Mouse (Mus musculus) splenic B cell, adult 2 months (primary cell): Measurements from ENCODE around the gene Sfxn5.

Source experiments
- DNase-seq: peaks from one replicate; pipeline ENCODE4 v3.0.0-alpha.2; 2011; ENCODE audit warnings: low read depth, low spot score
- H3K27me3 ChIP-seq: 2 replicates; pipeline ENCODE4 v1.6.1; 2012; ENCODE audit warnings: mild to moderate bottlenecking, low read length, moderate library complexity, mixed read lengths; ENCODE audit not compliant: control insufficient read depth, poor library complexity, insufficient read depth, severe bottlenecking
- H3K36me3 ChIP-seq: 2 replicates; pipeline ENCODE4 v1.6.1; 2012; ENCODE audit warnings: mild to moderate bottlenecking, low read length, moderate library complexity, mixed read lengths; ENCODE audit not compliant: control insufficient read depth, poor library complexity, insufficient read depth, severe bottlenecking

Gene Sfxn5

DNA sequence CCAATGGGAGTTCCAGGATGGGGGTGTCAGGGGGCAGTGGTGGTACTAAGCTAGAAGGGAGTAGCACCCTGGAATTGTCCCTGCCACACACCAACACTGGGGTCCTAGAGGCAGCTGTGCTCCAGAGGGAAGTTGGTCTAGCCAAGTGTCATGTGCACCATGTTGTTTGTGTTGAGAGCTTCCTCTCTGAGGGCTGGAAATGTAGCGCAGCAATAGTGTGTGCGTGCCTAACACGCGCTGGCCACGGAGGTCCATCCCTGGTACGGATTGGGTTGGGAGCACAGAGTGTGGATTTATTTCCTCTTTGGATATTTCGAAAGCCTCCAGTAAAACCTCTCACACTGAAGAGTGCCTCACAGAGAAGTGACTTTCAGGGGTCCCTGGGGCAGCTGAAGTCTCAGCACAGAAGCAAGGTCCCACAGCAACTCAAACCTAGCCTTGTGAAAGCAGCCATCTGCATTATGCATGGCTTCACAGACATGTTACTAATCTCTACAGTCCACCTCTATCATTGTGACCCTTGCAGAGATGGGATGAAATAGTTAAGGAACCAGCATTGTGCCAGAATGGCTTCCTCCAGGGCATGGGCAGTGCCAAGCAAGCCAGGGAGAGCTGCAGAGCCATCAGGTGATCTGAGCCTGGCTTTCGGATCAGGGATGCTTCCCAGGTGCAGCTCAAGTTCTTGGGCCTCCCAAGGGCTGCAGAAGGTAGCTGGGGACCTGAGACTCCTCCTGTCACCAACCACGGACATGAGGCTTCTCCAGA is 37.6 kb upstream of the Sfxn5 start:
- H3K36me3 ChIP-seq = no peaks in the 10 kb centered on the region
- no peak for DNase-seq
- no peaks in the 10 kb centered on the region for H3K27me3 ChIP-seq

DNA sequence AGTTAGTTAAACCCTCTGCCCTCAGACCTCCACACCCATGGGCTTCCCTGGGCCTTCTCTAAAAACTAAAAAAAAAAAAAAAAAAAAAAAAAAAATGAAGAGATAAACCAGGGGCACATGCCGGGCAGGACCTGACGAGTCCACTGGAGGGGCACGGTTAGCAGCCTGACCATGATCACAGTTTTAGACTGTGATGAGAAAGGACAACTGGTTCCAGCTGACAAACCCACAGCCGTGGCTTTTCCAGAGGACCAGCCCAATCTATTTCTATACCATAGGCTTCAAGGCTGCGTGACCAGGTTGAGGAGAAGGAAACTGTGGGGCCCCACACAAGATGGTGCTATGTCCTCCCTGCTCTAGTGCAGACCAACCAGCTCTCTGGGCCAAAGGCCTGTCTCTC is 36.8 kb upstream of the Sfxn5 start:
- no peaks in the 10 kb centered on the region for H3K36me3 ChIP-seq
- H3K27me3 ChIP-seq = no peaks in the 10 kb centered on the region
- DNase-seq = no peak

DNA sequence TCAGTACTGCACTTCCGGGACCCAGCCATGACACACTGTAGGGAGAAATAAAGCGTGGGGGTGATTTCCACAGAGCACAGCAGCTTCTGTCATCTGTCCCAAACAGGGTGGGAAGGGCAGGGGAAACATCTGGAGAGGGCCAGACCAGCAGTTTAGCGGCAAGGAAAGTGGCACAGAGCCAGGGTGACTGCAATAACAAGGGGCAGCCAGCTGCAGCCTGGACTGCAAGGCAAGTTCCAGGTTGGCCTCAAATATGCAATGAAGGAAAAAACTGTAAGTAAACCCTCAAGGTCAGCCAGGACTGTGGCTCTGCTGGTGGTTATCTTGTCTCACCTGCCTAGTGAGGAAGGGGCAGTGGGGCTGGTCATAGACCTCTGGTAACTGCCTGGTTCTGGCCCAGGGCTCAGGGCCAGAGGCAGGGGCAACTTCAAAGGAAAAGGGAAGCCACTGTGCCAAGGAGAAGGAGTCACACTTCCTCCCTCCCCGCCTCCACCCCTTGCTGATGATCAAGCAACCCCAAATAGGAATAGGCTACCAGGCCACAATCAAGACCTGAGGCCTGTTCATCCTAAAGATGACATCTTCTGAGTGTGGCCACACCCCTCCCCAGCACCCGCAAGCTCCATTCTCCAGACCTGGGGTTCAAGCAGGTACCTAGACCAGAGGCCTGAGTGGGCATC is 36.1 kb upstream of the Sfxn5 start:
- no peaks in the 10 kb centered on the region for H3K27me3 ChIP-seq
- no peaks in the 10 kb centered on the region for H3K36me3 ChIP-seq
- DNase-seq = no peak

DNA sequence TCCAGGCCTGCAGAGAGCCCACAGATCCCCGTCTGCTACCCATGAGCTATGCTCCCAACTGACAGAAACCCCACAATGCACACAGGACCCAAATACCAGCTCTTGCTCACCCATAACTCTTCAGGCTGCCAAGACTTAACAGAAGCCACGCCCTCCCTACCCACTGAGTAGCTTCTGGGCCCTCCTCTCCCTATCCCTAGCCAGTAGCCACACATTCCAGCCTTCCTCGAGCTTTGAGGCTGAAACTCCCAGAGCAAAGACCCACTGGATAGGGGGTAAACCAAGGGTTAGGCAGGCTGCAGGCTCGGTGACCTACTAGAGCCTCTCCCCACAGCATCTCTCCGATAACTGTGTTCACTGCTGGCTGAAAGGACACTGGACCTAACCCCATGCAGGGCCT is 35.5 kb upstream of the Sfxn5 start:
- Histone ChIP-seq H3K27me3 (no peaks in the 10 kb centered on the region), H3K36me3 (no peaks in the 10 kb centered on the region)
- no peak for DNase-seq

DNA sequence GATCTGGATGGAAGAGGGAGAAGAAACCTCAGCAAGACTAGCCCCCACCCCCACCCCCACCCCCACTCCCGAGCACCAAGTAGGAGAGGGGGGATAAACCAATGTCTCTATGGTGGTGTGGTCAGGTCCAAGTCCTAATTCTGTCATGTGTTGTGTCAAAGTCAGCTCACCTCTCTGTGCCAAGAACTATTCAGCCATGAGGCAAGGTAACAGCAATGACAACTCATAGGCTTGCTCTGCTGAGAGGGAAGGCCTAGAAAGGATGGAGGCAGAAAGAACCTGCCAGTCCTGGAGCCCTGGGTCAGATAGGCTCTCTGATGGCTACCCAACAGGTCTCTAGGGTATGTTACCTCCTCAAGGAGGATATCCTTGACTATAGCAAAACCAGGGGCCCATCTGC is 34.9 kb upstream of the Sfxn5 start:
- Histone ChIP-seq H3K36me3 (no peaks in the 10 kb centered on the region), H3K27me3 (no peaks in the 10 kb centered on the region)
- DNase-seq = no peak

DNA sequence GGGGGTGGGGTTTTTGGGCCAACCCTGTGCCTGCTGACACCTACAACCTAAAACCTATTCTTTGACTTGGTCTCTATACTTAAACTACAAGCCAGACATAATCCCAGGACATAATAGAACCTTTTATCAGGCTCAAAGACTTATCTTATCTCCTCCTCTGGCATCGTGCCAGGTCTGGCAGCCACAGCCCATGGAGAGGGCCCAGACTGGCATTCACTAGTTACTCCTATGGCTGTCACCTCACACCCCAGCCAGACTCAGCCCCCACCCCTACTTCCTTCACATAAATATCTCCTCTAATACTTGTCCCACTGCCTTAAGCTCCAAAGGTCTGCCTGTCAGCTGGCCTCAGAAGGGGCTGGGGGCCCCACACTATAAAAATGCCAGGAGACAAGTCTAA is 33.2 kb upstream of the Sfxn5 start:
- Histone ChIP-seq H3K36me3 (no peaks in the 10 kb centered on the region), H3K27me3 (no peaks in the 10 kb centered on the region)
- DNase-seq = no peak

DNA sequence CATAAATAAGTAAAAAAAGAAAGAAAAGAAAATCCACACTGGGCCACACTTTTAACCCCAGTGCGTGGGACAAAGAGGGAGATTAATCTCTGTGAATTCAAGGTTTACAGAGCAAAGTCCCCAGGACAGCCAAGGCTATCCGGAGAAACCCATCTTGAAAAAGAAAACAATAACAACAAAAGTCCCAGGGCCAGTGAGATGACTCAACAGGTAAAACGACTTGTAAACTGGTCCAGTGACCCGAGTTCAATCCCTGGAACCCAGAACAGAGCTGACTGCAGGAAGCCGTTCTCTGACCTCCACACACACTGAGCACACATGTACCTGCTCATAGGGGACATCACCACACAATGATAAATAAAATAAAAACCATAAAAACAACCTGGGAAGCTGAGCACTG is 31.2 kb upstream of the Sfxn5 start:
- H3K27me3 ChIP-seq = no peaks in the 10 kb centered on the region
- no peaks in the 10 kb centered on the region for H3K36me3 ChIP-seq
- DNase-seq = no peak

DNA sequence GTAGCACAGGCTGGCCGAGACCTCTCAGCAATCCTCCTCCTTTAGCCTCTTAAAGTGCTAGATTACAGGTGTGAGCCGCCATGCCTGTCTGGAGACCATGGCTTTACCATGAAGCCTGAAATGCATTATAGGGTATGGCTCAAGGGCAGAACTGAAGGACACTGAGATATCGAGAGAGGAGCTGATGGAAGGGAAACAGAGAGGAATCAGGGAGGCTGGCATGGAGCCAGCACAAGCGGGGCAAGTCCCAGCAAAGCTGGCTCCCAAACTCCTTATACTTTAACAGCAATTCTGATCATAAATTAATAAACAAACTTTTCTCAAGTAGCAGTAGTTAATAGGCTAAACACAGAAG is 30.7 kb upstream of the Sfxn5 start:
- no peaks in the 10 kb centered on the region for H3K36me3 ChIP-seq
- no peak for DNase-seq
- H3K27me3 ChIP-seq = no peaks in the 10 kb centered on the region

DNA sequence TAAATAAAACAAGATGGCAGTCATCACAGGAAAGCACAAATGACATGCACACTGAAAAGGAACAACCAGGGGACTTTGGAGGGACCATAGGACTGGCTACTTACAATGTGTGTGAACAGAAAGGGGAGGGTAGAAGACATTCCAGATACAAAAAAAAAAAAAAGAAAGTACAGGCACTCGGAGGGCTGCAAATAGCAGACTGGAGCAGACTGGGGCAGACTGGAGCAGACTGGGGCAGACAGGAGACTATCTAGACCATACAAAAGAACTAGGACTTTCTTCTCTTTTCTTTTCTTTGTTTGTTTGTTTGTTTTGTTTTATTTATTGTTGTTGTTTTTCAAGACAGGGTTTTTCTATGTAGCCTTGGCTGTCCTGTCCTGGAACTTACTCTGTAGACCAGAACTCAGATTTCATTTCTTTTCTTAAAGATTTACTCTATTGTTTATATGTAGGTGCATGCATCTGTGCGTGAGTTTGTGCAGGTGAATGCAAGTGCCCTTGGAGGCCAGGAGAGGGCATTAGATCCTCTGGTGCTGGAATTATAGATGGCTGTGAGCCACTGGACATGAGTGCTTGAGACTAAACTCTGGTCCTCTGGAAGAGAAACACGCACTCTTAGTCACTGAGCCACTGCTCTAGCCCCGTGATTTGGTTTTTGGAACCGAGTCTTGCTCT is 30.1 kb upstream of the Sfxn5 start:
- no peaks in the 10 kb centered on the region for H3K27me3 ChIP-seq
- H3K36me3 ChIP-seq = no peaks in the 10 kb centered on the region
- no peak for DNase-seq

DNA sequence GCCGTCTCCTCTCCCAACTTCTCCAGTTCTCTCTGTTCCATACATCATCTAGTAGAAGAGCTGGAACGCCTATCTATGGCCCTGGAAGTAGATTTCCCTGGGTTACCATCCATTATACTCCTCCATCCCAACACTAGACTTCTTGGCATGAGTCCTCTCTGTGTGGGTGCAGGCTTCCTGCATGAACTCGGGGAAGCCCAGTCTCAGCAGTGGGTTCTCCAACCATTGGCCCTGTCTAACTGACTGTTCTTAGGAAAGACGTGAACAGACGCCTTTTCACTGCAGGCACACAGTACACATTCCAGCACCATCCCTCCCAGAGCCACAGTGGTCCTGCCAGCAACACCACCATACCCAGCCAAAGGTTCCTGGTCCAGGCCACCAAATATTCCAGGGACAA is 29.4 kb upstream of the Sfxn5 start:
- H3K36me3 ChIP-seq = no peaks in the 10 kb centered on the region

DNA sequence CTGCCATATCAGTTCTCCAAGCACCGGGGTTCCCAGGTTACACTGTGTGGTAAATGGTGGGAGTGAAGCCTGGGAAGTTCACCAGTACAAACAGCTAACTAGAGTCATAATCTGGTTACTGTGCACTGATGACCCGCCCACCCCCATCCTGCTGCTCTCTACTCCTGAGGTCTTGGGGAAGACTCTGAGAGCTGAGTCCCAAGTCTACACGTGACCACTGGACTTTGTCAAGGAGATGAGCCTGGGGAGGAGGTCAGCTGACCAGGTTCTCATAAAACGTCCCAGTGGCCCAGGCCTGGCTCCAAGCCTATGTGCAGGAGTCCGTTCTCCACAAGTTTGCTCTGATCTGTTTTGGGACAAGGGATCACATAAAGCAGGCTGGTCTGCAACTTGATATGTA is 27.1 kb upstream of the Sfxn5 start:
- no peak for DNase-seq
- no peaks in the 10 kb centered on the region for H3K36me3 ChIP-seq
- H3K27me3 ChIP-seq = no peaks in the 10 kb centered on the region

More for the DNA sequence above, 29.4 kb upstream of the Sfxn5 start:
- H3K27me3 ChIP-seq = no peaks in the 10 kb centered on the region
- no peak for DNase-seq

DNA sequence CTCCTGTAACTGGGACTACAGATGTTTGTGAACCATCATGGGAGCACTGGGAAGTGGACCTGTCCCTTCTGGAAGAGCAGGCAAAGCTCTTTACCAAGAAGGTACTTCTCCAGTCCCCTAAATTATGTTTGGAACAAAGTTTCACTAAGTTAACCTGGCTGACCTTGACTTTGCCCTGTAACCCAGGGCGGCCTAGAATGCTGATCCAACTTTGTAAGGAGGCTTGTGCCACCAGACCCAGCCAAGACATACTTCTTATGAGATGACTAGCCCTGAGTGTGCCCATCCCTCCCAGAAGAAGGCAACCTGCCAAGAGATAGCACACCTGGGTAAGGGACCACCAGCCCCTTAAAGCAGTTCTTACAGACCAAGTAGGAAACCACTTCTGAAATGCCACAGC is 25.7 kb upstream of the Sfxn5 start:
- no peak for DNase-seq
- no peaks in the 10 kb centered on the region for H3K36me3 ChIP-seq
- H3K27me3 ChIP-seq = no peaks in the 10 kb centered on the region

DNA sequence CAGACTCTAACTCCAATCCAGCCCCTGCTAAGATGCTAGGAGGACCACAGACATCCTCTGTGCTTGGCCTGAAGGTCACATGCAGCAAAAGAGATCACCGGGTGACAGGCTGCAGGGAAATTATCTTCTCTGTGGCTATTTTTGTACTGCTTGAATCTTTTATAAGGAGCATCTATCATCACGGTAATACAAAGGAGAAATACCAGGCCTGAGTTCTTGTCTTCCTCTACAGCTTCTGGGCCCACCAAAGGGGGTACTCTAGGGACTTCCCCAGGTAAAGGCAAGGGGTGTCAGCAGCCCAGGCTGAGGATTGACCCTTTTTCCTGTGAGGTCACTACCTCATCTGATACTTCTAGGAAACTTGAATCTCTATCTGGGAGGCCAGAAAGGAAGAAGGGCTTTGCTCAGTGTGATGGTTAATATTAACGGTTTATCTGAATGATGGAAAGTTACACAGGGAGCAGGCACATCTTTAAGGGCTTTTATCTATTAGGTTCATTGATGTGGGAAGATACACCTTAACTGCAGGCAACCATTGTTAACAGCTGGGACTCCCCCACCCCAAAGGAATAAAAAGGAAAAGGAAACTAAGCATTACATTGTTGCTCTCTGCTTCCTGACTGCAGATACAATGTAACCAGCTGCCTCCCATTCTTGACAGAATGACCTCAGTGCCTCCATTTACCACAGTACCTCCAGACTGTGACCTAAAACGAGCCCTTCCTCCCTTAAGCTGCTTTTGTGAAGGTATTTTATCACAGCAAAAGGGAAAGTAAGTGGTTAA is 23.7 kb upstream of the Sfxn5 start:
- DNase-seq = no peak
- no peaks in the 10 kb centered on the region for H3K36me3 ChIP-seq
- H3K27me3 ChIP-seq = no peaks in the 10 kb centered on the region

DNA sequence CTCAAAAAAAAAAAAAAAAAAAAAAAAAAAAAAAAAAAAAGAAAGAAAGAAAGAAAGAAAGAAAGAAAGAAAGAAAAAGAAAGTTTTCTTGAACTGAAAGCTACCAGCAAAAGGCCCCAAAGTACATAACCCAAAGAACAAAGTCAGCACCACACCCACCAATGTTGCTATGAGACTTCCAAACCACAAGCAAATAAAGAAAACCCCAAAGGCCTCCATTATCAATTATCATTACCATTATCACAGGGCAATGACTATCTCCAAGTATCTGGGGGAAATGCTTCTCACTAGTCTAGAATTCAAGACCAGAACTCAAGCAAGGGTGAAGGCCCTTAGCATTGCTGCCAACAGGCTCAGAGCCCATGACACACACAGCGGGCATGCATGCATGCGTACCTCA is 22.5 kb upstream of the Sfxn5 start:
- no peak for DNase-seq
- H3K36me3 ChIP-seq = no peaks in the 10 kb centered on the region

DNA sequence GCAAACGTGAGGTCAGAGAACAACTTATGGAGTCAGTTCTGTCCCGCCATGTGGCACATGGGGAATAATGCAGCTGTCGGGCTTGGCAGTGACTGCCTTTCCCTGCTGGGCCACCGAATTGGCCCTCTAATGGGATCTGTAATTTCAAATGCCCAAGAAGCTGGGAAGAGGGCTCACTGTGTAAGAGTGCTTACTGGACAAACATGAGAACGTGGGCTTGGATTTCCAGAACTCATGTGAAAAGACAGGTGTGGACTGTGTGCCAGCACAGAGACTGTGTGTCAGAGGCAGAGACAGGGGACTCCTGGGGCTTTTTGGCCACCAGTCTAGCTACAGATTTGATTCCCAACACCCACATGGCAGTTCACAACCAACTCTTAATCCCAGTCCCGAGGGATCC is 21.5 kb upstream of the Sfxn5 start:
- DNase-seq = no peak
- Histone ChIP-seq H3K27me3 (no peaks in the 10 kb centered on the region), H3K36me3 (no peaks in the 10 kb centered on the region)

More for the DNA sequence above, 22.5 kb upstream of the Sfxn5 start:
- no peaks in the 10 kb centered on the region for H3K27me3 ChIP-seq
